Mouse (Mus musculus) lung, embryonic 16.5 days (tissue): ENCODE results near the gene Garnl3. TPM values are rescaled to one million over a fixed set of nuclear protein-coding genes. Genes with fewer than 3 reads are reported as not detected.

Experiments used
- ATAC-seq: fragments of 200-750 bp; cut with Nextera tagmentation; 2 replicates; pipeline ENCODE4 v1.8.0; 2017; ENCODE audit warnings: low read depth, mild to moderate bottlenecking, moderate library complexity
- H3K27ac ChIP-seq: fragments of 300-500 bp; sonication (generic); 2 replicates; pipeline ENCODE4 v1.5.1; 2014; ENCODE audit warnings: mild to moderate bottlenecking, control low read depth, low read length
- H3K27me3 ChIP-seq: fragments of 300-500 bp; sonication (generic); 2 replicates; pipeline ENCODE4 v1.6.1; 2014; ENCODE audit warnings: low read depth, low read length, mixed read lengths; ENCODE audit not compliant: control insufficient read depth, insufficient read depth
- H3K36me3 ChIP-seq: fragments of 300-500 bp; sonication (generic); 2 replicates; pipeline ENCODE4 v1.6.1; 2014; ENCODE audit warnings: low read length; ENCODE audit not compliant: control insufficient read depth, insufficient read depth
- H3K4me1 ChIP-seq: fragments of 300-500 bp; sonication (generic); replicated peaks from 2 replicates; pipeline ENCODE4 v1.6.1; 2014; ENCODE audit warnings: low read length, mixed read lengths; ENCODE audit not compliant: control insufficient read depth, insufficient read depth
- H3K4me2 ChIP-seq: fragments of 300-500 bp; sonication (generic); 2 replicates; pipeline ENCODE4 v1.6.1; 2014; ENCODE audit warnings: low read depth, low read length, control low read depth
- H3K4me3 ChIP-seq: fragments of 300-500 bp; sonication (generic); 2 replicates; pipeline ENCODE4 v1.5.1; 2014; ENCODE audit warnings: mild to moderate bottlenecking, low read length, control low read depth
- H3K9ac ChIP-seq: fragments of 300-500 bp; sonication (generic); 2 replicates; pipeline ENCODE4 v1.6.1; 2014; ENCODE audit warnings: low read length, control low read depth
- H3K9me3 ChIP-seq: fragments of 300-500 bp; sonication (generic); 2 replicates; pipeline ENCODE4 v1.6.1; 2016; ENCODE audit warnings: low read length; ENCODE audit not compliant: control insufficient read depth
- WGBS: fragments of 180-500 bp; shearing (Covaris S2); extraction: QIAGEN DNeasy Blood & Tissue Kit; methylation state at CpG from one replicate; pipeline ENCODE4 v1.1.7; 2014; 5-methylcytosine and 5-hydroxymethylcytosine counted together
- polyA plus RNA-seq: library from polyadenylated mRNA; unstranded; fragments of >200 nt; fragmentation: Nextera tagmentation; extraction: Ambion mirVana; gene quantifications from 2 replicates; pipeline ENCODE4 v1.2.1, GENCODE M21; 2015

Gene Garnl3
- polyA plus RNA-seq, 1 experiment from 2014 or later, result 9.3 TPM

- Histone ChIP-seq H3K4me3 (no peak overlapping the region), H3K27ac (peak overlapping the region; percentile 55; the same call in 1 of the 2 replicates), H3K36me3 (no peaks in the 10 kb centered on the region), H3K9me3 (no peaks in the 10 kb centered on the region), H3K4me1 (peaks cover 3% of the 10 kb centered on the region; the same call in 1 of the 2 replicates), H3K9ac (no peak overlapping the region), H3K27me3 (no peaks in the 10 kb centered on the region), H3K4me2 (no peak overlapping the region)
- ATAC-seq, result peak; percentile 95
- WGBS, result 21% methylated on average over 10 of the region's 10 CpGs
Measured at GRCm38 (mm10) chr2:33053966-33054365, 77.5 kb downstream of the Garnl3 start.

- Histone ChIP-seq H3K9ac (no peak overlapping the region), H3K4me1 (no peaks in the 10 kb centered on the region), H3K36me3 (no peaks in the 10 kb centered on the region), H3K27me3 (no peaks in the 10 kb centered on the region), H3K9me3 (no peaks in the 10 kb centered on the region), H3K27ac (no peak overlapping the region), H3K4me3 (no peak overlapping the region), H3K4me2 (no peak overlapping the region)
- 41% methylated on average over 3 of the region's 3 CpGs for WGBS
- ATAC-seq, result no peak
Measured at GRCm38 (mm10) chr2:33047360-33047759, 84.1 kb downstream of the Garnl3 start.

- H3K4me3 ChIP-seq, result no peak overlapping the region
- no peaks in the 10 kb centered on the region for H3K27me3 ChIP-seq
- no peaks in the 10 kb centered on the region for H3K4me1 ChIP-seq
- no peak overlapping the region for H3K27ac ChIP-seq
- 68% methylated on average over 5 of the region's 5 CpGs for WGBS
- no peak for ATAC-seq
- no peaks in the 10 kb centered on the region for H3K36me3 ChIP-seq
- no peak overlapping the region for H3K9ac ChIP-seq
- H3K9me3 ChIP-seq, result no peaks in the 10 kb centered on the region
- H3K4me2 ChIP-seq, result no peak overlapping the region
Measured at GRCm38 (mm10) chr2:33046919-33047318, 84.5 kb downstream of the Garnl3 start.

GRCm38 (mm10) chr2:33045899-33046298 lies 85.6 kb downstream of the Garnl3 start:
- 40% methylated on average over 3 of the region's 3 CpGs for WGBS
- ATAC-seq, result no peak
- Histone ChIP-seq H3K9ac (no peak overlapping the region), H3K9me3 (no peaks in the 10 kb centered on the region), H3K4me1 (no peaks in the 10 kb centered on the region), H3K27me3 (no peaks in the 10 kb centered on the region), H3K4me3 (no peak overlapping the region), H3K4me2 (no peak overlapping the region), H3K27ac (no peak overlapping the region), H3K36me3 (no peaks in the 10 kb centered on the region)

GRCm38 (mm10) chr2:33042781-33043180 lies 88.7 kb downstream of the Garnl3 start:
- no peak overlapping the region for H3K4me3 ChIP-seq
- ATAC-seq, result no peak
- 69% methylated on average over 6 of the region's 6 CpGs for WGBS
- H3K9me3 ChIP-seq, result no peaks in the 10 kb centered on the region
- H3K9ac ChIP-seq, result no peak overlapping the region
- no peaks in the 10 kb centered on the region for H3K36me3 ChIP-seq
- H3K4me1 ChIP-seq, result no peaks in the 10 kb centered on the region
- H3K27me3 ChIP-seq, result no peaks in the 10 kb centered on the region
- no peak overlapping the region for H3K27ac ChIP-seq
- H3K4me2 ChIP-seq, result no peak overlapping the region

- ATAC-seq, result no peak
- H3K4me2 ChIP-seq, result no peak overlapping the region
- H3K9ac ChIP-seq, result no peak overlapping the region
- no peak overlapping the region for H3K4me3 ChIP-seq
- H3K4me1 ChIP-seq, result no peaks in the 10 kb centered on the region
- no peaks in the 10 kb centered on the region for H3K36me3 ChIP-seq
- 36% methylated on average over 3 of the region's 3 CpGs for WGBS
- no peak overlapping the region for H3K27ac ChIP-seq
- H3K27me3 ChIP-seq, result no peaks in the 10 kb centered on the region
- no peaks in the 10 kb centered on the region for H3K9me3 ChIP-seq
Measured at GRCm38 (mm10) chr2:33041571-33041970, 89.9 kb downstream of the Garnl3 start.

- WGBS, result 36% methylated on average over 1 of the region's 1 CpGs
- Histone ChIP-seq H3K27ac (no peak overlapping the region), H3K36me3 (no peaks in the 10 kb centered on the region), H3K4me1 (no peaks in the 10 kb centered on the region), H3K27me3 (no peaks in the 10 kb centered on the region), H3K4me3 (no peak overlapping the region), H3K4me2 (no peak overlapping the region), H3K9ac (no peak overlapping the region), H3K9me3 (no peaks in the 10 kb centered on the region)
- no peak for ATAC-seq
Measured at GRCm38 (mm10) chr2:33037429-33037828, 94.0 kb downstream of the Garnl3 start.

- 41% methylated on average over 1 of the region's 1 CpGs for WGBS
- ATAC-seq, result no peak
- Histone ChIP-seq H3K9ac (no peak overlapping the region), H3K27me3 (no peaks in the 10 kb centered on the region), H3K4me1 (no peaks in the 10 kb centered on the region), H3K36me3 (no peaks in the 10 kb centered on the region), H3K27ac (no peak overlapping the region), H3K4me3 (no peak overlapping the region), H3K9me3 (no peaks in the 10 kb centered on the region), H3K4me2 (no peak overlapping the region)
Measured at GRCm38 (mm10) chr2:33035297-33035696, 96.2 kb downstream of the Garnl3 start.

GRCm38 (mm10) chr2:33033281-33033680 lies 98.2 kb downstream of the Garnl3 start:
- Histone ChIP-seq H3K27ac (no peak overlapping the region), H3K27me3 (no peaks in the 10 kb centered on the region), H3K9ac (no peak overlapping the region), H3K9me3 (no peaks in the 10 kb centered on the region), H3K36me3 (no peaks in the 10 kb centered on the region), H3K4me3 (no peak overlapping the region), H3K4me2 (no peak overlapping the region), H3K4me1 (no peaks in the 10 kb centered on the region)
- no peak for ATAC-seq
- WGBS, result 88% methylated on average over 7 of the region's 7 CpGs

- H3K36me3 ChIP-seq, result no peaks in the 10 kb centered on the region
- no peak overlapping the region for H3K9ac ChIP-seq
- no peak overlapping the region for H3K27ac ChIP-seq
- no peak overlapping the region for H3K4me3 ChIP-seq
- no peaks in the 10 kb centered on the region for H3K4me1 ChIP-seq
- no peak for ATAC-seq
- no peak overlapping the region for H3K4me2 ChIP-seq
- H3K27me3 ChIP-seq, result no peaks in the 10 kb centered on the region
- WGBS, result 61% methylated on average over 5 of the region's 5 CpGs
- no peaks in the 10 kb centered on the region for H3K9me3 ChIP-seq
Measured at GRCm38 (mm10) chr2:33032391-33033062, 98.9 kb downstream of the Garnl3 start.
